Mouse (Mus musculus) heart, adult 2 months (tissue): ENCODE data around the gene Zfp91.
A peak's percentile ranks its signal among the peaks of the same experiment; 100 is the strongest.

Source experiments
- CTCF ChIP-seq: fragments of 200-600 bp; IDR thresholded peaks from 2 replicates; pipeline ENCODE4 v1.8.1; 2022; ENCODE audit warnings: antibody characterized with exemption, mild to moderate bottlenecking, moderate library complexity
- POLR2A ChIP-seq: fragments of 200-500 bp; IDR thresholded peaks from 2 replicates; pipeline ENCODE4 v1.6.1; 2011; ENCODE audit warnings: mild to moderate bottlenecking, low read depth, low read length, control low read depth; ENCODE audit not compliant: insufficient read depth

- TF ChIP-seq CTCF (peak; percentile 70), POLR2A (no peak)
Measured at GRCm38 (mm10) chr19:12722308-12722707, 73.6 kb downstream of the Zfp91 start.
